27 mouse cellular contexts compared by ENCODE assay signal in the genomic region with DNA sequence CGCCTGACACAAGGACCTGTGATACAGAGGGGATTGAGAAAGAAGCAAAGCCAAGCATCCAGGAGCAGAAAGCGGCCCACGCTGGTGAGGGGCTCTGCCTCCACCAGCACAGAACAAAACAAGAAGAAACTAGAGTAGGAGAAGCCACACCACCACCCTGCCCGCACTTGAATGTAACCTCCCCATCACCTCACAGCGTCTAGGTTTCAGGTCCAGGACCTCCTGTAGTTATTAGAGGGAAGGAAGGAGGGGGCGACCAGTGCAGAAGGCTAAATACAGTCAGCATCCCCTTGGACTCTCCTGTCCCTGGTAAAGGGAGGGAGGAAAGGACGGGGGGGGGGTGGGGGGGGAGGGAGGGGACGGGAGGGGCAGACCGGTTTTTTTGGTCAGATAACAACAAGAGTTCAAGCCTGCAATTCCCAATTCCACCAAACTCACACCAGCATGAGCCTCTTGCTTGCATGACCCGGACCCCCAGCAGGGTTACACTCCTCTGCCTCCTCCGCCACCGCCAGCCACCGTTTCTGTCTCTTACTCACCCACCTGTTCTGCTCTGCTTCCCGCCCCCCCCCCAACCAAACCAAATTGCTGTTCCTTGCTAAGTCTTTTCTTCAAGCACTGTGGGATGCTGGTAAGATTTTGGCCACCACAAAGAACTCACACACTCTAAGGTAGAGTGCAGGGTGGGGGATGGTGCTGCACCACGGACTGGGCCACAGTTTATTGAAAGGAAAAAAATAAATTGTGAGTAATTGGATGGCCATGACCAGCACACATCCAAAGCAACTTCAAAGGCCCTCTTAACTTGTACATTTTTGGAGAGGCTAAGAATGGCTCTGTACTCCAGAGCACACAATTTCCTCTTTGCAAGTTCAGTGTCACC. TPM values are rescaled to one million over a fixed set of nuclear protein-coding genes. Genes with fewer than 3 reads are reported as not detected.
A peak's percentile ranks its signal among the peaks of the same experiment; 100 is the strongest.
DNase-seq lines count a peak whose midpoint lies in the region; ATAC-seq and TF ChIP-seq lines count a peak whose summit lies in the region.
"Had no signal": no experiment of that assay in that cellular context is flagged by ENCODE, and none has a peak within 500 bp of the region (broad histone marks: within the 10 kb centered on the region; RNA-seq: fewer than 3 reads in every experiment).

No protein-coding gene starts in this region.

- H3K9ac ChIP-seq in forebrain, embryonic 13.5 days = no peak overlapping the region
- H3K9ac ChIP-seq in forebrain, postnatal 0 days = no peak overlapping the region
- H3K9ac ChIP-seq in neural tube, embryonic 11.5 days (ENCODE audit: low read length) = no peak overlapping the region
- H3K9ac ChIP-seq: embryonic facial prominence, embryonic 12.5 days; heart, embryonic 13.5 days; limb, embryonic 15.5 days had no signal

- peaks cover 70% of the 10 kb centered on the region for H3K27me3 ChIP-seq in forebrain, embryonic 13.5 days
- peaks cover 54% of the 10 kb centered on the region for H3K27me3 ChIP-seq in forebrain, postnatal 0 days (ENCODE audit: insufficient read depth, low read length)
- peaks cover 70% of the 10 kb centered on the region for H3K27me3 ChIP-seq in megakaryocyte, embryonic 14.5 days (replicated peaks)
- H3K27me3 ChIP-seq in embryonic facial prominence, embryonic 10.5 days (replicated peaks; ENCODE audit: low read depth, poor library complexity, severe bottlenecking) = peaks cover 98% of the 10 kb centered on the region
- peaks cover 60% of the 10 kb centered on the region for H3K27me3 ChIP-seq in neural tube, embryonic 11.5 days (ENCODE audit: control insufficient read depth, insufficient read depth, low read length)
- H3K27me3 ChIP-seq: CH12.LX had no signal

- no peak for TF ChIP-seq CTCF in forebrain, postnatal 0 days (IDR thresholded peaks at IDR 0.05; ENCODE audit: low read depth)

- no peak overlapping the region for H3K4me3 ChIP-seq in forebrain, embryonic 13.5 days
- no peak overlapping the region for H3K4me3 ChIP-seq in forebrain, postnatal 0 days (ENCODE audit: low read depth, low read length)
- peak overlapping the region; percentile 14 for H3K4me3 ChIP-seq in megakaryocyte, embryonic 14.5 days (replicated peaks)
- H3K4me3 ChIP-seq in embryonic facial prominence, embryonic 10.5 days = no peak overlapping the region
- no peak overlapping the region for H3K4me3 ChIP-seq in neural tube, embryonic 11.5 days (ENCODE audit: low read depth, low read length)
- H3K4me3 ChIP-seq: embryonic facial prominence, embryonic 12.5 days; erythroblast, embryonic 14.5 days; gastrocnemius, adult 2 months; heart, embryonic 13.5 days; limb, embryonic 15.5 days; myocyte had no signal

- ATAC-seq in forebrain, embryonic 13.5 days = 0 out of 2 replicates have a peak, but pooled peaks have one; percentile 27
- no peak for ATAC-seq in forebrain, postnatal 0 days
- no peak for ATAC-seq in megakaryocyte, adult 5-6 weeks (ENCODE audit: poor library complexity, severe bottlenecking)
- ATAC-seq in neural tube, embryonic 11.5 days (ENCODE audit: insufficient read depth, low FRiP score, low TSS enrichment) = peak; percentile 60

- H3K36me3 ChIP-seq in forebrain, embryonic 13.5 days (ENCODE audit: poor library complexity, severe bottlenecking) = no peaks in the 10 kb centered on the region
- H3K36me3 ChIP-seq in forebrain, postnatal 0 days (ENCODE audit: insufficient read depth) = no peaks in the 10 kb centered on the region
- no peaks in the 10 kb centered on the region for H3K36me3 ChIP-seq in megakaryocyte, embryonic 14.5 days (replicated peaks; ENCODE audit: low read length)
- no peaks in the 10 kb centered on the region for H3K36me3 ChIP-seq in embryonic facial prominence, embryonic 10.5 days (replicated peaks)
- H3K36me3 ChIP-seq in neural tube, embryonic 11.5 days (ENCODE audit: control insufficient read depth, insufficient read depth, low read length) = no peaks in the 10 kb centered on the region
- H3K36me3 ChIP-seq: embryonic facial prominence, embryonic 12.5 days; heart, embryonic 13.5 days; limb, embryonic 15.5 days had no signal

- H3K27ac ChIP-seq in forebrain, embryonic 13.5 days = no peak overlapping the region
- no peak overlapping the region for H3K27ac ChIP-seq in forebrain, postnatal 0 days (ENCODE audit: low read depth, low read length)
- no peak overlapping the region for H3K27ac ChIP-seq in embryonic facial prominence, embryonic 10.5 days (replicated peaks)
- H3K27ac ChIP-seq in neural tube, embryonic 11.5 days (ENCODE audit: low read depth, low read length) = no peak overlapping the region
- H3K27ac ChIP-seq: embryonic facial prominence, embryonic 12.5 days; gastrocnemius, adult 2 months; heart, embryonic 13.5 days; limb, embryonic 15.5 days; stomach, postnatal 0 days had no signal

- no peak overlapping the region for H3K4me2 ChIP-seq in forebrain, embryonic 13.5 days
- no peak overlapping the region for H3K4me2 ChIP-seq in forebrain, postnatal 0 days (ENCODE audit: low read depth)
- H3K4me2 ChIP-seq in neural tube, embryonic 11.5 days (ENCODE audit: low read depth) = no peak overlapping the region
- H3K4me2 ChIP-seq: embryonic facial prominence, embryonic 12.5 days; heart, embryonic 13.5 days; limb, embryonic 15.5 days had no signal

- no peaks in the 10 kb centered on the region for H3K9me3 ChIP-seq in forebrain, embryonic 13.5 days (replicated peaks)
- no peaks in the 10 kb centered on the region for H3K9me3 ChIP-seq in forebrain, postnatal 0 days (ENCODE audit: low read length)
- peaks cover 8% of the 10 kb centered on the region for H3K9me3 ChIP-seq in megakaryocyte, embryonic 14.5 days
- no peaks in the 10 kb centered on the region for H3K9me3 ChIP-seq in embryonic facial prominence, embryonic 10.5 days
- no peaks in the 10 kb centered on the region for H3K9me3 ChIP-seq in neural tube, embryonic 11.5 days (ENCODE audit: control insufficient read depth, low read length)
- H3K9me3 ChIP-seq: embryonic facial prominence, embryonic 12.5 days; heart, embryonic 13.5 days; limb, embryonic 15.5 days had no signal

- H3K4me1 ChIP-seq in forebrain, embryonic 13.5 days = no peaks in the 10 kb centered on the region
- no peaks in the 10 kb centered on the region for H3K4me1 ChIP-seq in forebrain, postnatal 0 days (ENCODE audit: insufficient read depth)
- H3K4me1 ChIP-seq in megakaryocyte, embryonic 14.5 days = peaks cover 17% of the 10 kb centered on the region
- peaks cover 16% of the 10 kb centered on the region; the same call in 1 of the 2 replicates for H3K4me1 ChIP-seq in embryonic facial prominence, embryonic 10.5 days
- no peaks in the 10 kb centered on the region for H3K4me1 ChIP-seq in neural tube, embryonic 11.5 days (ENCODE audit: control insufficient read depth, insufficient read depth, low read length)
- H3K4me1 ChIP-seq: embryonic facial prominence, embryonic 12.5 days; heart, embryonic 13.5 days; limb, embryonic 15.5 days had no signal

- WGBS in forebrain, embryonic 13.5 days = 4% methylated on average over 11 of the region's 15 CpGs
- WGBS in forebrain, postnatal 0 days = 8% methylated on average over 15 of the region's 15 CpGs
- 3% methylated on average over 15 of the region's 15 CpGs for WGBS in embryonic facial prominence, embryonic 10.5 days
- WGBS in neural tube, embryonic 11.5 days = 4% methylated on average over 12 of the region's 15 CpGs

- DNase-seq in forebrain, postnatal 0 days = no peak
- DNase-seq in embryonic facial prominence, embryonic 10.5 days (ENCODE audit: low spot score) = peak; percentile 18
- DNase-seq in neural tube, embryonic 11.5 days (ENCODE audit: low spot score) = no peak
- DNase-seq in gastrocnemius, adult 8-10 months (ENCODE audit: low spot score in 2 of 2) = no peak
- DNase-seq: adrenal gland, postnatal 36 days; cerebellum, adult 11-12 months; cerebellum, postnatal 36 days; gastrocnemius, adult 2 months; kidney, adult 8-10 months; lung, postnatal 14 days; right cerebral cortex, postnatal 4 days had no signal

RNA-seq across cellular contexts. Expression of a gene that starts 19.2 kb away (rescaled TPM):
- polyA plus RNA-seq in forebrain, embryonic 13.5 days (2015; fragmentation: Nextera tagmentation; extraction: Ambion mirVana) = not detected in 2 replicates
- not detected in 2 replicates for total RNA-seq in forebrain, postnatal 0 days (2014; rRNA removed)
- polyA plus RNA-seq in forebrain, postnatal 0 days (2015; fragmentation: Nextera tagmentation; extraction: Ambion mirVana) = not detected in 2 replicates
- not detected in 2 replicates for polyA plus RNA-seq in megakaryocyte, embryonic 14.5 days (2012; ENCODE audit: insufficient read depth, low replicate concordance)
- total RNA-seq in megakaryocyte, adult 5-6 weeks (2015) = not detected in 2 replicates
- not detected in 2 replicates for total RNA-seq in megakaryocyte, adult 5-6 weeks (2017)
- polyA plus RNA-seq in embryonic facial prominence, embryonic 10.5 days (2016; fragmentation: Nextera tagmentation; extraction: Ambion mirVana) = 1.9 and 2.2 TPM in 2 replicates
- 2.2 and 2.5 TPM in 2 replicates for polyA plus RNA-seq in neural tube, embryonic 11.5 days (2014; fragmentation: Nextera tagmentation; extraction: Ambion mirVana)
- not detected for total RNA-seq in gastrocnemius, adult 8-10 months (2022)
- total RNA-seq: adrenal gland, postnatal 36 days; CH12.LX; gastrocnemius, adult 2 months; granulocyte monocyte progenitor cell, adult 5-6 weeks; heart, postnatal 25 days; layer of hippocampus, postnatal 14 days had no signal
- polyA plus RNA-seq: erythroblast, embryonic 14.5 days; liver, embryonic 16.5 days; thymus, postnatal 0 days; urinary bladder, adult 2 months had no signal

RNA-seq across cellular contexts. Expression of a gene that starts 37.2 kb away (rescaled TPM):
- 84.4 and 85.7 TPM in 2 replicates for polyA plus RNA-seq in forebrain, embryonic 13.5 days (2015; fragmentation: Nextera tagmentation; extraction: Ambion mirVana)
- 59.5 and 63.6 TPM in 2 replicates for total RNA-seq in forebrain, postnatal 0 days (2014; rRNA removed)
- 40.5 and 48.5 TPM in 2 replicates for polyA plus RNA-seq in forebrain, postnatal 0 days (2015; fragmentation: Nextera tagmentation; extraction: Ambion mirVana)
- 42.6 and 132 TPM in 2 replicates for polyA plus RNA-seq in megakaryocyte, embryonic 14.5 days (2012; ENCODE audit: insufficient read depth, low replicate concordance)
- 37.6 and 38.7 TPM in 2 replicates for total RNA-seq in megakaryocyte, adult 5-6 weeks (2015)
- 23.7 and 30.2 TPM in 2 replicates for total RNA-seq in megakaryocyte, adult 5-6 weeks (2017)
- polyA plus RNA-seq in embryonic facial prominence, embryonic 10.5 days (2016; fragmentation: Nextera tagmentation; extraction: Ambion mirVana) = 66.5 and 67.6 TPM in 2 replicates
- 89.0 and 92.7 TPM in 2 replicates for polyA plus RNA-seq in neural tube, embryonic 11.5 days (2014; fragmentation: Nextera tagmentation; extraction: Ambion mirVana)
- 100 to 1,000 TPM in 1 of 4 experiments, 10 to 100 TPM in 3; 88.5 to 109 (median 96.2) TPM for total RNA-seq in gastrocnemius, adult 8-10 months (2022)

Comparison
In these comparisons a context has a peak if more than half of its experiments do, and no peak if none do; other contexts are left out.
1. ATAC-seq: peak in forebrain, embryonic 13.5 days (single experiment) and neural tube, embryonic 11.5 days (single experiment); none in forebrain, postnatal 0 days (single experiment) and megakaryocyte, adult 5-6 weeks (single experiment).